Mouse (Mus musculus) E14TG2a.4 (cell line): Measurements from ENCODE around the gene Zfp108.
A peak's percentile ranks its signal among the peaks of the same experiment; 100 is the strongest.

Experiments
- H3K27me3 ChIP-seq: 2 replicates; pipeline ENCODE4 v1.6.1; 2014; ENCODE audit warnings: low read length, control low read depth; ENCODE audit not compliant: insufficient read depth
- H3K36me3 ChIP-seq: 2 replicates; pipeline ENCODE4 v1.6.1; 2014; ENCODE audit warnings: low read length, control low read depth; ENCODE audit not compliant: insufficient read depth
- H3K4me1 ChIP-seq: replicated peaks from 2 replicates; pipeline ENCODE4 v1.6.1; 2014; ENCODE audit warnings: low read depth, low read length, control low read depth
- H3K4me3 ChIP-seq: replicated peaks from 2 replicates; pipeline ENCODE4 v1.5.1; 2014; ENCODE audit warnings: mild to moderate bottlenecking, low read length
- H3K9me3 ChIP-seq: 2 replicates; pipeline ENCODE4 v1.6.1; 2014; ENCODE audit warnings: low read length, control low read depth
- CTCF ChIP-seq: conservative IDR thresholded peaks from 2 replicates; pipeline ENCODE4 v1.5.1; 2014; ENCODE audit warnings: low read length
- NANOG ChIP-seq: IDR thresholded peaks from 2 replicates; pipeline ENCODE4 v1.6.1; 2014; ENCODE audit warnings: borderline replicate concordance, low read length, mixed read lengths
- POU5F1 ChIP-seq: IDR thresholded peaks from 2 replicates; pipeline ENCODE4 v1.6.1; 2014; ENCODE audit warnings: low read length, borderline replicate concordance

Gene Zfp108

DNA sequence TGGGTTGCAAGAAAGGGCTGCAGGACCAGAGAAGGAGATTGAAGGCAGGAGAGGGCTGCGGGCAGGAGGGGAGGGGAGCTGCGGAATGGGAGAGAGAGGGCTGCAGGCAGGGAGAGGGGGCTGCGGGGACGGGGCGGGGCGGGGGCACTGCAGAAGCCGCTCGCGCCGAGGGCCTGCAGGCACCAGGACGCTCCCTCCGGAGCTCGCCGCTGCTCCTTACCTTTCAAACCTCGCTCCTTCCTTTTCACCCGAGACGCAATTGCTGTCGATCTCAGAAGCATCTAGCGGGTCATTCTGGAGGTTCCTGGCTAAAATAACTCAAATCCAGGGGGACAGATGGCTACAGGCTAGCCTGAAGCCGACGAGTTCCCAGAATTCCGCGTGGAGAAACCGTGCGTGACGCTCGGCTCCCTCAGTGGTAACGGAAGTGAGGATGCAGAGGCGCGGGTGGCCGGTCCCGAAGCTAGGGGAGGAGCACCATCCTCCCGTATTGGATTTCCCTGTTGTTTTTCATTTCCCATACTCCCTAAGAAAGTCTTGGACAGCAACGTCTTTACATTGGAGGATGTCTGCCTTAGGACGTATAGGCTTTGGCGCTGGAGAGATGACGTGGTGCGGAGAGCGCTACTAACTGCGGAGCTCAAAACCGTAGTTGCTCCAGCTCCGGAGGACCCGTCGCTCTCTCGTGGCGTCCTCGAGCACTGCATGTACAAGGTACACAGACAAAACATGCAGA is 44.5 kb downstream of the Zfp108 start:
- Histone ChIP-seq H3K27me3 (peaks cover 8% of the 10 kb centered on the region; the same call in 1 of the 2 replicates), H3K9me3 (peaks cover 8% of the 10 kb centered on the region), H3K4me3 (peak overlapping the region; percentile 97), H3K4me1 (peaks cover 18% of the 10 kb centered on the region), H3K36me3 (peaks cover 46% of the 10 kb centered on the region)
- no peak for TF ChIP-seq CTCF
- TF ChIP-seq POU5F1 = no peak
- no peak for TF ChIP-seq NANOG

DNA sequence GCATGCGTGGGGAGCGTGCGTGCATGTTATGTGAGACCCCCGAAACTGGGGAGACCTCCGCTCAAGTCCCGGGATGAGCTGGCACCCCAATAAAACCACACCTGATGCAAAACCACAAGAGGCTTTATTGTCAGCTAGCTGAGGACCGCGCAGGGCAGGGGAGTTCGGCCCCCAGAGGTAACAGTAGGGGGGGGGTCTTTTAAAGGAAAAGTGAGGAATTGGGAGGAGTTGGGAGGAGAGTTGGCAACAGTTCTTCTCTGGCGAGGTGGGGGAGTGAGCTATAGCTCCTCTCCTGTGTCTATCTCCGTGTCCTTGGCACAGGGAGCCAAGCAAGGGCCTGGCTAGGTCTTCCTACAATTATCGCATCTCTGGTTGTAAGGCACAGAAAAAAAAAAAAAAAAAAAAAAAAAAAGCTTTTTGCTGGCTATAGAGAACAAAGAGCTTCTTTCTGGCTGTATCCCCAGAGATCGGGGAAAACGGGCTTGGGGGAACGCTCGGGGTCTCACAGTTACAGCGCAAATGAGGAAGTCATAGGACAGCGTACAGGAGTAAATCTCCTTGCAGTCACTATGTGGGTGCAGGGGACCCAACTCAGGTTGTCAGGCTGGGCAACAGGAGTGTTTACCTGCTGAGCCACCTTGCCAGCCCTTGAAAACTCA is 45.4 kb downstream of the Zfp108 start:
- Histone ChIP-seq H3K27me3 (peaks cover 8% of the 10 kb centered on the region; the same call in 1 of the 2 replicates), H3K9me3 (peaks cover 8% of the 10 kb centered on the region)
- no peak for TF ChIP-seq CTCF
- TF ChIP-seq NANOG = no peak
- TF ChIP-seq POU5F1 = no peak

DNA sequence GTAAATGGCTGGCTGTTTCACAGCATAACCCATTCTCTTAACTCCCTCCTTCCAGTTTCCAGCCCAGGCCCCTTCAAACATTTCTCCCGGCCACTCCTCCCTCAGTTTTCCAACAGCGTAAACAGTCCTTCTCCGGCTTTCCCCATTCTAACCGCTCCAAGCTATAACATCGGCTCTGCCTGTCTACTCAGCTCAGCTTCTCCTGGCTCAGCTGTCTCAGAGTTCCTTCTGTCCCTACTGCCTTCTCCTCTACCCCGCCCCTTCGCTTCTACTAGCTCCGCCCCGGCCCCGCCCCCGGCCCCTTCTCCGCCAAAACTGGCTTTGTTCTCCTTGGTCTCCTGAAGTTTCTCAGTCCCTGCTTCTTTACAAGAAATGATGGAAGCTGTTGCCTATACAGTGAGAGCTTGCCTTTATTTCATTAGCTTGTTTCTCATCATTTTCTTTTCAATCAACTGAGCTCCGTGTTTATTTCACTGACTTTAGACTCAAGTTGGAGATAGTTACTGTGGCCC is 46.2 kb downstream of the Zfp108 start, which contains the start of gene Zfp61:
Zfp61 (minus strand) TSS at position 462 of the 512 bp plus-strand sequence.
- H3K36me3 ChIP-seq = peaks cover 32% of the 10 kb centered on the region
- TF ChIP-seq CTCF = no peak
- TF ChIP-seq NANOG = no peak
- no peak for TF ChIP-seq POU5F1
- H3K9me3 ChIP-seq = peaks cover 8% of the 10 kb centered on the region
- H3K4me3 ChIP-seq = peak within 1 kb of the TSS; percentile 97
- peaks cover 8% of the 10 kb centered on the region; the same call in 1 of the 2 replicates for H3K27me3 ChIP-seq
- H3K4me1 ChIP-seq = peaks cover 18% of the 10 kb centered on the region

More for the DNA sequence above, 45.4 kb downstream of the Zfp108 start:
- peaks cover 40% of the 10 kb centered on the region for H3K36me3 ChIP-seq
- H3K4me3 ChIP-seq = peak overlapping the region; percentile 97
- peaks cover 18% of the 10 kb centered on the region for H3K4me1 ChIP-seq
